Mouse (Mus musculus) heart, postnatal 0 days (tissue): ENCODE data around the gene Qrich1. TPM values are rescaled to one million over a fixed set of nuclear protein-coding genes. Genes with fewer than 3 reads are reported as not detected.

ENCODE experiments used
- ATAC-seq: fragments of 200-750 bp; cut with Nextera tagmentation; 2 replicates; pipeline ENCODE4 v1.8.0; 2017; ENCODE audit warnings: low read depth, moderate number of reproducible peaks, moderate library complexity; ENCODE audit not compliant: insufficient read depth
- DNase-seq: peaks from one replicate; pipeline ENCODE4 v3.0.0-alpha.2; 2016; ENCODE audit warnings: low spot score
- H3K27ac ChIP-seq: fragments of 300-500 bp; sonication (generic); 2 replicates; pipeline ENCODE4 v1.5.1; 2014; ENCODE audit warnings: low read depth, mild to moderate bottlenecking
- H3K27me3 ChIP-seq: fragments of 300-500 bp; sonication (generic); 2 replicates; pipeline ENCODE4 v1.6.1; 2014; ENCODE audit warnings: low read length, mixed read lengths; ENCODE audit not compliant: control insufficient read depth, insufficient read depth
- H3K36me3 ChIP-seq: fragments of 300-500 bp; sonication (generic); replicated peaks from 2 replicates; pipeline ENCODE4 v1.6.1; 2014; ENCODE audit warnings: low read length, mixed read lengths; ENCODE audit not compliant: control insufficient read depth, insufficient read depth
- H3K4me1 ChIP-seq: fragments of 300-500 bp; sonication (generic); 2 replicates; pipeline ENCODE4 v1.6.1; 2014; ENCODE audit warnings: antibody characterized with exemption; ENCODE audit not compliant: control insufficient read depth, insufficient read depth
- H3K4me2 ChIP-seq: fragments of 300-500 bp; sonication (generic); 2 replicates; pipeline ENCODE4 v1.6.1; 2014; ENCODE audit warnings: low read depth, mild to moderate bottlenecking, low read length, moderate library complexity
- H3K4me3 ChIP-seq: fragments of 300-500 bp; sonication (generic); 2 replicates; pipeline ENCODE4 v1.5.1; 2014; ENCODE audit warnings: low read depth, low read length
- H3K9ac ChIP-seq: fragments of 300-500 bp; sonication (generic); replicated peaks from 2 replicates; pipeline ENCODE4 v1.6.1; 2014; ENCODE audit warnings: low read depth, low read length, mixed read lengths
- H3K9me3 ChIP-seq: fragments of 300-500 bp; sonication (generic); replicated peaks from 2 replicates; pipeline ENCODE4 v1.6.1; 2016; ENCODE audit warnings: low read length; ENCODE audit not compliant: control insufficient read depth
- CTCF ChIP-seq: IDR thresholded peaks from 2 replicates; pipeline ENCODE4 v1.5.1; 2016; ENCODE audit warnings: antibody characterized with exemption, control low read depth, low read depth
- EP300 ChIP-seq: IDR thresholded peaks from 2 replicates; pipeline ENCODE4 v1.6.1; 2016; ENCODE audit warnings: antibody characterized with exemption, low read depth
- WGBS: fragments of 180-500 bp; shearing (Covaris S2); extraction: QIAGEN DNeasy Blood & Tissue Kit; methylation state at CpG from one replicate; pipeline ENCODE4 v1.1.7; 2014; 5-methylcytosine and 5-hydroxymethylcytosine counted together
- polyA plus RNA-seq: library from polyadenylated mRNA; unstranded; fragments of >200 nt; fragmentation: Nextera tagmentation; extraction: Ambion mirVana; gene quantifications from 2 replicates; pipeline ENCODE4 v1.2.1, GENCODE M21; 2015
- total RNA-seq: library from RNA; depleted of rRNA; stranded (reverse); fragments of >200 nt; gene quantifications from 2 replicates; pipeline ENCODE4 v1.2.3, GENCODE M21; 2014; ENCODE audit warnings: low replicate concordance

Gene Qrich1
- total and polyA plus RNA-seq, 2 experiments from 2014 or later: 55.4 to 154 TPM

GRCm38 (mm10) chr9:108507619-108508434, 8.8 kb upstream of the Qrich1 start, which contains the start of gene Qars:
Gene Qars, plus strand, starts transcription at chr9:108507706.
- Histone ChIP-seq H3K27me3 (no peaks in the 10 kb centered on the region), H3K4me3 (peak within 1 kb of the TSS; percentile 77), H3K9me3 (no peaks in the 10 kb centered on the region), H3K4me1 (peaks cover 8% of the 10 kb centered on the region), H3K4me2 (peak within 1 kb of the TSS; percentile 94), H3K9ac (peak within 1 kb of the TSS; percentile 73), H3K36me3 (peaks cover 35% of the 10 kb centered on the region), H3K27ac (peak within 1 kb of the TSS; percentile 89)
- DNase-seq: peak; percentile 98
- TF ChIP-seq CTCF (no peak), EP300 (no peak)
- under 1% methylated on average over 37 of the region's 37 CpGs for WGBS
- ATAC-seq: peak; percentile 98

- Histone ChIP-seq H3K27ac (no peak overlapping the region), H3K4me1 (peaks cover 8% of the 10 kb centered on the region), H3K4me2 (peak overlapping the region; percentile 94), H3K9me3 (no peaks in the 10 kb centered on the region), H3K9ac (peak overlapping the region; percentile 73), H3K36me3 (peaks cover 36% of the 10 kb centered on the region), H3K4me3 (peak overlapping the region; percentile 77), H3K27me3 (no peaks in the 10 kb centered on the region)
- TF ChIP-seq EP300: no peak
- no peak for TF ChIP-seq CTCF
- no peak for DNase-seq
- WGBS: 84% methylated on average over 7 of the region's 7 CpGs
- ATAC-seq: no peak
Measured at GRCm38 (mm10) chr9:108508776-108509175, 7.8 kb upstream of the Qrich1 start.

- Histone ChIP-seq H3K36me3 (peaks cover 42% of the 10 kb centered on the region), H3K4me3 (peak overlapping the region; percentile 91), H3K4me2 (peak overlapping the region; percentile 66), H3K27ac (peak overlapping the region; percentile 98), H3K9ac (peak overlapping the region; percentile 90), H3K9me3 (no peaks in the 10 kb centered on the region), H3K27me3 (no peaks in the 10 kb centered on the region), H3K4me1 (0 out of 2 replicates have a peak, but pooled peaks cover 10% of the 10 kb centered on the region)
- DNase-seq (peak; percentile 49), ATAC-seq (peak; percentile 70)
- under 1% methylated on average over 52 of the region's 95 CpGs for WGBS
- TF ChIP-seq EP300 (0 out of 2 replicates have a peak, but pooled peaks have one; percentile 12), CTCF (no peak)
Measured at GRCm38 (mm10) chr9:108517253-108517930, 786 bp downstream of the Qrich1 start.

- H3K4me1 ChIP-seq: 0 out of 2 replicates have a peak, but pooled peaks cover 10% of the 10 kb centered on the region
- no peaks in the 10 kb centered on the region for H3K27me3 ChIP-seq
- 0% methylated on average over 13 of the region's 13 CpGs for WGBS
- peaks cover 37% of the 10 kb centered on the region for H3K36me3 ChIP-seq
- no peak for TF ChIP-seq CTCF
- no peak for TF ChIP-seq EP300
- H3K27ac ChIP-seq: peak overlapping the region; percentile 98
- H3K9me3 ChIP-seq: no peaks in the 10 kb centered on the region
- DNase-seq (peak; percentile 75), ATAC-seq (peak; percentile 25; the same call in 1 of the 2 replicates)
- peak overlapping the region; percentile 90 for H3K9ac ChIP-seq
- peak overlapping the region; percentile 91 for H3K4me3 ChIP-seq
- H3K4me2 ChIP-seq: peak overlapping the region; percentile 66
Measured at GRCm38 (mm10) chr9:108517931-108518332, 1.3 kb downstream of the Qrich1 start.

GRCm38 (mm10) chr9:108521604-108522003, 5.0 kb downstream of the Qrich1 start:
- Histone ChIP-seq H3K4me2 (no peak overlapping the region), H3K27ac (no peak overlapping the region), H3K9me3 (no peaks in the 10 kb centered on the region), H3K9ac (no peak overlapping the region), H3K4me3 (no peak overlapping the region), H3K4me1 (peaks cover 15% of the 10 kb centered on the region; the same call in 1 of the 2 replicates), H3K36me3 (peaks cover 13% of the 10 kb centered on the region; the same call in 1 of the 2 replicates), H3K27me3 (no peaks in the 10 kb centered on the region)
- no peak for ATAC-seq
- no peak for DNase-seq
- WGBS: 66% methylated on average over 2 of the region's 2 CpGs
- TF ChIP-seq CTCF: no peak
- no peak for TF ChIP-seq EP300
